Mouse (Mus musculus) gastrocnemius, postnatal 10 days (tissue): Measurements from ENCODE around the gene Ttbk2. TPM values are rescaled to one million over a fixed set of nuclear protein-coding genes. Genes with fewer than 3 reads are reported as not detected.

Experiments used
- DNase-seq: peaks from one replicate; pipeline ENCODE4 v3.0.0; 2021; ENCODE audit warnings: mixed read lengths
- long read RNA-seq, 2 experiments: library from polyadenylated mRNA; stranded (forward); transcript quantifications; one replicate each; pipeline ENCODE4 v2.0.0; 2021
- total RNA-seq, 2 experiments: library from RNA; stranded (reverse); gene quantifications; 2 replicates each; pipeline ENCODE4 v1.2.3; 2021

The Ttbk2 gene
- total RNA-seq: 10 to 100 TPM in 1 of 2 experiments, 1 to 10 TPM in 1; 8.6 to 12.5 TPM
- long read RNA-seq, experiment 1, partial matches to known transcripts: 1 of 2 reads
- long read RNA-seq, experiment 1, other reads (novel, unspliced or antisense): 1 of 2 reads
- long read RNA-seq, experiment 2, partial matches to known transcripts: 0 of 1 reads
- long read RNA-seq, experiment 2, other reads (novel, unspliced or antisense): 1 of 1 reads

DNA sequence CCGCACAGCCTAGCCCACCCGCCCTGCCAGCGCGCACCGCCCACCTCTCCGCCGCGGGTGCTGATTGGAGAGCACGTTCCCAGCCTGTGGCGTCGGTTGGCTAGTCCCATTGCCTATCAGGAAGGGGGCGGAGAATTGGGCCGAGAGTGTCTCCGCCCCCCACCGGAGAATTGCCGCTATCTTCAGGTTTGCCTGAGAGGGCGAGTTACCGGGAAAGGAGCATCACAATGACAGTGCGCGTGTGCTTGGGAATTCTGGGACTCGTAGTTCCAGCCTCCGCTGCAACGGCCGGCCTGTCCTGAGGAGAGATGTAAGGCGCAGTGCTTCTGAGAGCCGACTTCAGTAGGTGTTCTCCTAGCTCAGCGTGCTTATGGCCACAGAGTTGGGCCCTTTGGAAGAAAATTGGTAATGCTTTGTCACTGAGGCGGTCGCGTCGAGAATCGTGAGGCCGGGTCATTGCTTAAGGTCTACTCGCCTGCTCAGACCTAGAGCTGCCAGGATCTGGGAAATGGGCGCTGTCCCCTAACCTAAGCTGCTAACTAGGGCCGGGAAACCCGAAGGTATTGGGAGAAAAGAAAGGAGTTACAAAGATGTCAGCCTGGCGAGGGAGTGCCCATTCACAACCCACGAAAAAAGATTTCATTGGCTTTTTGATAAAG lies at the start of gene Ttbk2:
Ttbk2 (minus strand) TSS at position 181 of the 659 bp plus-strand sequence.
- peak; percentile 97 for DNase-seq

DNA sequence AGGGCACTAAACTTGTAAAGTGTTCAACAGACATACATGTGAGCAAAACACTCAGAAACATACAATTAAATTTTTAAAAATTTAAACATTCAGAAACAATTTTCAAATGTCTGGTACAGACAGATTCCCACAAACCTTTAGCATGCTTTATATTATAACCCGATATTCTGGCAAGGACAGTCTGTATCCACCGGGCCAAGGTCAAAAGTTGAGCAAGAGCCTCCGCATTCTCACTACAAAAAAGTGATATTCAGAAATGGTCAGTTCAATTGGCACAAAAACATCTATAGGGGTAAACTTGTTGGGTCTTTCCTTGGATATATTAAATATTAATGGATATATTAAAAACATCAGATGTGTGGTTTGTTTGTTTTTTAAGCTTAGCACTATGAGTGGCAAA lies 46.0 kb upstream of the Ttbk2 start:
- DNase-seq: no peak

DNA sequence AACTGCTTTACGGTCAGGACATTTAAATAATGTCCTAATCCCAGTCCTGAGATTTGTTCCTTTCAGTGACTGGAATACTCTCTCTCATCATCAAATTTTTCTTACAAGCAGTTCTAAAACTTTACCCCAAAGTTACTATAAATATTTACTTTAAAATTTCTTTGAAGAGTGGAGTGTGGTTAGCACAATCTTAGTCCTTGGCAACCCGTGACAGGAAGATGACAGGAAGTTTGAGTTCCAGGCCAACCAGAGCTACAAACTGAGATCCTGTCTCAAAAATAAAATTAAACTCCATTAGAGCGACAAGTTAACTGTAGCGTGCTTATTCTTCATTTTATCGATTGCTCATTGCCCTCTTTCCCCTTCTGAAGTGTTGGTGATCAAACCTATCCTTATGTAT lies 37.2 kb upstream of the Ttbk2 start:
- DNase-seq: no peak

DNA sequence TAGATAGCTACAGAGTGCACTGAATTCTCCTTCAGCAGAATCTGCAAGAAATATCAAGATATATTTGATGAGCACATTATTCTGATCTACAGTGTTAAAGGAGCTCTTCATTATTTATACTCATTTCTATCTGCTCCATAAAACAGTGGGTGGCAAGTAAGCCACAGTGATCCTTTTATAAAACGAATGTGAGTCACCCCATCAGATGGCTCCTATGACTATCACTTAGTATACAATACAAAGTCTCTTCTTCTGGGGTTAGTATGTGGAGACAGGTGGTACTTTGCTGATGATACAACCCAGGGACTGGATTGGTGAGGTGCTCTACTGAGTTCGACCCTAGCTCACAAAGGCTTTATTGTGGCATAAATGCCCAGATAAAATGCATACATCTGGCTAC lies 22.8 kb upstream of the Ttbk2 start:
- no peak for DNase-seq

DNA sequence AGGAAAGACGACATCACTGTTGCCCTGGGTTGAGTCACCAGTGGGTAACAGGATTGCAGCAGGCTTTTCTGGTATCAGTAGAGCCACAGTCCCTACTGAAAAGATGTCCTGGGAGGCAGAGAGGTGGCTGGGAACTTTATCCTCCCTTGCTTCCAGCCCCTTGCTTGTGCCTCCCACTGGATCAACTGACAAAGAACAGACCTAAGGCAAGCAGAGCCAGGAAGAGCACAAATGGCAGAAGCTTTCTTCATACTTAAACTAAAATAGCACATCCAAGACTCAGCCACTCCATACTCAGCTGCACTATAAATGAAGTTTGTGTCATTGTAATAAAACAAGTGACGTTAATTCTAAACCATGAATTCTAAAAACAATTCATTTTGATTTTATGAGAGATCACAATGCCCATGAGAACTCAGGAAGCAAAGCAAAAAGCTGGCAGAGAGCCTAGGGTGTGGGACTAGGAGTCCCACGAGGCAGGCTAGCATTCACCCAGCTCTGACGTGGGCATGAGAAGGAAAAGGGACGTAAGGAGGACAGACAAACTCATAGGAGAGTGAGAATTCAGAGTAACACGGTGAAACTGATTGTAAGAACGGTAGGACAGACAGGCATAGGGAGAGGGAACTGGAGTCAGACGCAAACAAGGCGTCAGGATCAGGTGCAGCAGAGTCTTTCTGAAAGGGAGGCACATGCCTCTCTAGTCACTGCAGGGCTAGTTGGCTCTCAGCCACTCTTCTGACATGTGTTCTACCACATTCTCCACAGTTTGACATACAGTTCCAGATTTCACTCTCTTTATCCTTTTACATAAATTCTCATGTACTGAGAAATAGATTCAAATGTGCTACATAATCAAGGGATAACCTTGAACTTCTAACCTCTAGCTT lies 21.3 kb upstream of the Ttbk2 start:
- DNase-seq: no peak

DNA sequence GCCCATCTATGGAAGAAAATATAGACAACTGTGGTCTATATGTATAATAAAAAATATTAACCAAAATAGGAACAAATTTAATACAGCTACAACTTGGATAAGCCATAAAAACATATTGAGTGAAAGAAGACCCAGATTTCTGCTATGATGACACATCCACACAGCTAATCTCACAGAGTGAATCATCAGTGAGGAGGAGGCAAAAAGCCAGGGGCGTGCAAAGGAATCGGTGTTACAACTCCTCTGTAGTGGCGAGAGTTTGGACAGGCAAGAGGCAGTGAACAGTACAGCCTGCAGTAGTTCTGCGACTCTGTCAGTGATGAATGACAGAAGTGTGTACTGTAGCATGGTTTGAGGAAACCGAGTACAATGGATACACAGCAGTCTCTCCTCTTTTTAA lies 16.9 kb upstream of the Ttbk2 start:
- no peak for DNase-seq

DNA sequence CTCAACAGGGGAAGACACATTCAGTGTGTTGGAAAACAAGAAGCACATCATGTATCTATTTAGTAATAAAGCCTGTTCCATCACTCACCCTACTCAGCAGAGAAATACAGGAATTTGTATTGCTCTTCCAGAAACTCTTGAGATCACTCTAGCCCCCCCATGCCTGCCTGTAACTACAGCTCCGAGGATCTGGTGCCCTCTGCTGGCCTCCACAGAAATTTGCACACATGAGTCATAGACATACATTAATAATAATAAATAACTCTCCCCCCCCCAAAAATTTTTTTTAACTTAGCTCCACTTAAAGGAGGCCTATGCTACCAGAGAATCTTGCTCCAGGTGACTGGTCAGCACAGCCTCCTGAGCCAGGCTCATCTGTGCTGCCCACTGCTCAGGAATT lies 16.2 kb upstream of the Ttbk2 start:
- DNase-seq: peak; percentile 29

DNA sequence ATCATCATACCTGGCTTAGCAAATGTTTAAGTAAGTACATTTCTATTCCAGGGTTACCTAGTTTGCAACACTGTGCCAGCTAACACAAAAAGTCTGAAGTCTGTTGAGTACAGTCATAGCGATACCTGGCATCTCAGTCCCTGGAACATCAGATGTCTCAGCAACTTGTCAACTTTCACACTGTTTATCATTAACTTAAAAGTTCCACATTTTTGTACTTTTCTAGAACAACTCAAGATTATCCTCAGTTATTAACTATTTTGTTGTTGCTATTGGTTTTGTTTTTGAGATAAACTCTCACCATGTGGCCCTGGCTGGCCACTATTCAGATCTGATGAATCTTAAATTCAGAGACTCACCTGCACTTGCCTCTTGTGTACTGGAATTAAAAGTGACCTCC lies 13.0 kb upstream of the Ttbk2 start:
- DNase-seq: no peak

DNA sequence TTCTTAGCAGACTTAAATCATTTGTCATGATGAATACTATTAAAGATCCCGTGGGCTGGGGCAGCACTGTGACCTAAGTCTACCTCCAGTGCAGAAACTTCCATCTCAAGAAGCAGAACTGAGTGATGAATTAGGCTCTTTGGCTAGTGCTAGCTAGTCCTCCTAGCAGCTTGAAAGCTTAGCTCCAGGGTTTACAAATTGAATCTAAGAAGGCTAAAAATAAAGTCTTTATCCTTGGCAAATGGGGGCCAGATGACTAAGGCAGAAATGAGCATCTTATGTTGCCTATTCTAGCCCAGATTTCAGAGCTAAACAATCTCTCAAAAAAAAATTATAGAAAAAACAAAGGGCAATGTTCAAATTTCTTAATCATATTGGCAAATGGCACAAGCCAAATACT lies 10.3 kb upstream of the Ttbk2 start:
- DNase-seq: no peak

DNA sequence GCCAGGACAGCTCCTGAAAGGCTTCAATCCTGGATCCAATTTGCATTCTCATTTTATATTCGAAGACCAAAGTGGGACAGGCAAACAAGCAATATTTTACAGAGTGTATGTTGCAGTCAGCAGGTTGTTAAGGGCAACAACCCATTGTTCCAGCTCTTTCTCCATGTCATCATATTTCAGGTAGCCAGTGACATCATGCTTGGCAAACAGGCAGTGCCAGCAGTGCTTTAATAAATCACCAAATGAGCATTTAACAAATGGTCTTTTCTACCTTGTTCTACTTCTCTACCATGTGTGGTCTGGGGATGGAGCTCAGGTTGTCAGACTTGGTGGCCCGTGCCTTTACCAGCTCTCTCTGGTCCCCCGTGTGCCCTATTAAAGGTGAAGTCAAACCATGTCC lies 7.7 kb upstream of the Ttbk2 start:
- DNase-seq: no peak

DNA sequence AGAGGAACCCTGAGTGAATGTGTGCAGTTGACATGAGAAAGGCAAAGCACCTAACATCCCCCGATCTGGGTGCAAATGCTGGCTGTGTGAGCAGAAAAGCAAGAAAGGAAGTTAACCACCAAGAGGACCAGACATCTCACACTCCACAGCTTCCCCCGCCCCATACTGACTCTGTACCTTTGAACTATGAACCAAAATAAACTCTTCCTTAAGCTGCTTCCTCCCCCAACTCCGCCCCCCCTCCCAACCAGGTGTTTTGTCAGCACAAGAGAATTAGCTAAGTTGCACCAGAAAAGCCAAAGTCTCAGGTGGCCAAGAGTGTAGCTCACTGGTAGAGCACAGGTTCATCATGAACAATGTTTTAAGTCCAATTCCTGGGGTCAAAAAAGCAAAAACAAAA lies 2.7 kb upstream of the Ttbk2 start:
- no peak for DNase-seq

DNA sequence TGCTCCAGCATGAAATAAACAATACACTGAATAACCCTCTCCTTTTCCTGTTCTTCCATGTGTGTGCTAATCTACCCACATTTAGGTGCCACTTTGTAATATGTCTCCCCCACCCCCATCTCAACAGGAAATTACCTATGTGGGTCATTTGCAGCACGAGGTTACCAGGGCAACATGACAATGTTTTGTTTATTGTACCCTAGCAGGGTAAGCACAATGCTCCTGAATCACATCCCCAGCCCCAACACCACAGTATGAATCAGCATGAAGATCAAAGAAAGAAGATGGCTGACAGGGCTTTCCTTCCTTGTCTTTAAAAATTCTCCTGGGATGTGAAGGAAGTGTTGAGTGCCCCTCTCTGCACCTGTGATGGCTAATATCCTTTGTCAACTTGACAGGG lies 2.2 kb upstream of the Ttbk2 start:
- DNase-seq: no peak

DNA sequence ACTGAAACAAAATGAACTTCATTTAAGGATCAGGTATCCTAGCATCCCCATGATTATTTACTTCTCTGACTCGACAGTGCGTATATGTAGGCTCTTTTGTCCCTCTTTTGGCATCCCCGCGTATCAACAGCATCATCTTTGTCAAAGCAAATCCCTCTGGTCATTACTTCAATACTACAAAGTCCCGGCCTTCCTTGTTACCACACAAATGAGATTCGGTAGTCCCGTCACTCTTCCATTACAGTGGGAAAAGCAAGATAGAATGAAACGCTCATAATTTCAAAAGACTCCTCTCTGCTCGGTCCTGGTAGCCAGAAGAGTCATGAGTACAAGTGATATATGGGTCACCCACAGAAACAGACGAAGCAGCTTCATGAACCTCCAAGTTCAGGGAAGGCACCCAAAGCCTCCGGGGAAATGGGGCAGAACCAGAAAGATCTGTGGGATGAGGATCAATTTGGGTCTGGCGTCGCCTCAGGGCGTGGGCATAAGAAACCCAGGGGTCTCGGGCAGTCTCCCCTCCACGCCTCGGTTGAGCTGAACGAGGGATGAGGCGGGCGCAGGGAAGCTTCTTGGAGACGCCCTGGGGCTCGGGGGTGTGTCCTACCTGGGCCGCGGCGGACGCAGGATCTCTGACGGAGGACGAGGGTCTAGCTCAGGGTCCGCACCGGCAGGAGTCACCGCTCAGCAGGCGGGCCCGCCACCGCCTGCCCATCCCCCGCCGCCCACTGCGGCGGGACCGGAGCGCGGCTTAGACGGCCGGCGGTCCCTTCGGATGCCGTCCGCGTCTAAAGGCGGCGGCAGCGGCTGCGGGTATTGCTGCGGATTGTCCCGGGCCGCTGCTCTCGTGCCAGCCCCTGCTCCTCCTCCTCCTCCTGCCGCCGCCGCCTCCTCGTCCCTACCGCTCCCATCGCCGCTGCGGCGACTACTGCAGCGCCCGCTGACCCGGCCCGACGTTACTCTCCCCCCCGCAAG lies 668 bp downstream of the Ttbk2 start, which contains the start of gene Cdan1:
Cdan1 (minus strand) TSS at position 680 of the 975 bp plus-strand sequence.
- peak; percentile 37 for DNase-seq

DNA sequence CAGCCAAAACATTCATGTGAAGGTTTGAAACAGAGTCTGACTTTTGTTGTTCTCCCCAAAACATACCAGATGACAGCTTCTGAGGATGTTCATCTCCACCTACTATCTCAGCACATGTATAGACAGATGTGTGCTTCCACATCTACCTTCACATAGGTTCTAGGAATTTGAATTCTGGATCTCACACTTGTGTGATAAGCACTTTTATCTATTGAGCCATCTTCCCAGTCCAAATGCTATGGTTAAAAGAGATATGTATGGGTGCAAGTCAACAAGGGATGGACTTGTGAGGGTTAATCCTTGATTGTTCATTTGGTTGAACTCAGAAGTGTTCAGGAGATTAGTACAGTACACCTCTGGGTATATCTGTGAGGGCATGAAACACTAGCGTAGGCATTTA lies 5.1 kb downstream of the Ttbk2 start:
- no peak for DNase-seq

DNA sequence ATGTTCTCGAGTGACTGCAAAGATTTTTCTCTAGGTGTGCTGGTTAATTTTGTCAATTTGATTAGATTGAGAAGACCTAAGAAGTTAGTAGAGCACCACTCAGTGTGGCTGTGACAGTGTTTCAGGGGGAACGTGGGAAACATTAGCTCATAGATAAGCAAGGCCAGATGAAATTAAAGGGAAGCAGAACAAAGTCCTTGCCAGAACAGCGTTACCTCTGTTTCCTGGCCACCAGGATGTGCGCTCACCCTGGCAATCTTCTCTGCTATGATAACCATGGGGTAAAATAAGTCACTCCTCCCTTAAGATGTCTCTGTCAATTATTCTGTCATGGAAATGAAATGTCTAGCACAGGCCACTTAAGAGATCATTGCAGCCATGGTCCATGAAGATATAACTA lies 6.4 kb downstream of the Ttbk2 start:
- no peak for DNase-seq

DNA sequence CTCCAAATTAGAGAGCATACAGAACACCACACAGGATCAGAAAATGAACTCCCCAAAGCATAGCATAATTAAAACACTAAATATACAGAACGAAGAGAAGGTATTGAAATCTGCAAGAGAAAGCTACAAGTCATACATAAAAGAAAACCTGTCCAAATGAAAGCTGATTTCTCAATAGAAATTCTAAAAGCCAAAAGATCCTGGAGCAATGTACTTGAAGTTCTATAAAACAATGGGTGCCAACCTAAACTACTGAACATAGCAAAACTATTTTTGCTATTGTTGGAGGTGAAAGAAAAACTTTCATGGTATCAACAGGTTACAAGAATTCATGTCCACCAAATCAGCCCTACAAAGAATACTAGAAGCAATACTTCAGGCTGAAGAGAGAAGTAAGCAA lies 9.2 kb downstream of the Ttbk2 start:
- DNase-seq: no peak

DNA sequence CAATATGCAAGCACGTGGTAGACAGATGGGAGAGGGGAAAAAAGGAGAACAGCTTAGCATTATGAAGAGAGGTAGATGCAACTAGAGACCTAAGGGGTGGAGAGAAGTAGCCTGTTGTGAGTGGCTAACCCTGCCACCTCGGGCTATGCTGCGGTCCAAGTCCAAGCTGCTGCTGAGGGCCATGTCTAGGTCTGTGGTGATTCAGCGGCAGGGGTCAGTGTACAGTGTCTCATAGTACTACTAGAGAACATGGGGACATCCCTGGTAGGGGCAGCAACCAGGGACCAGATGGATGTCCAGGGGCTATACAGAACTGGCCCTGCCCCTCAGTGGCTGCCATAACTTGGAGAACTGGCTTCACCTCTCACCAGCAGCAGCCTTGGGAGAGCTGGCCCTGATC lies 15.2 kb downstream of the Ttbk2 start:
- DNase-seq: no peak

DNA sequence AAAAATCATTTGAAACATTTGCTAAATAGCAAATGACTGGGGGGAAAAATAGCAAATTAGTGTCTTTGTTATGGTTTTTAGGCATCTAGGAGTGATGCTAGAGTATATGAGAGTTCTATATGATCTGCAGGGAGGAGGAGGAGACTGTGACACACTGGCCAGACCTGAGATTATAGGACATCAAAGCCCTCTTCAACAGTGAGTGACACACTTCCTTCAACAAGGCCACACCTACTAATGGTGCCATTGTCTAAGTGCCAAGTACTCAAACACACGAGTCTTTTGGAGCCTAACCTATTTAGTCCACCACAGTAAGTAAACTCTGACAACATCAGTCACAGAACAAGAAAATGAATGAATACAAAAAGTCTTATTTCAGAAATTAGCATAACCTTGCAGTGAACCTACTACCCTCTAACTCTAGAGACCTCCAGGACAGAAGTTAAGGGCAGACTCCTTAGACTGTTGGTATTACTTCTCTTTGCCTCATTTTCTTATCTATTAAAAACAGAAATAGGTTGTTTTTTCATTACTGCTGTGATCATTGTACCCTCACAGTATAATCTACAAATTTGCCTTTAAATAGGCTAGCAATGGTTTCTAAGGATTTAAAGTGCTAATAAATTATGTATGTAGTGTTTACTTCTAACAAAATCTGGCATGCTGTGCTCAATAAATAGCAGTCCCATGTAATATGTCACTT lies 23.3 kb downstream of the Ttbk2 start:
- no peak for DNase-seq

DNA sequence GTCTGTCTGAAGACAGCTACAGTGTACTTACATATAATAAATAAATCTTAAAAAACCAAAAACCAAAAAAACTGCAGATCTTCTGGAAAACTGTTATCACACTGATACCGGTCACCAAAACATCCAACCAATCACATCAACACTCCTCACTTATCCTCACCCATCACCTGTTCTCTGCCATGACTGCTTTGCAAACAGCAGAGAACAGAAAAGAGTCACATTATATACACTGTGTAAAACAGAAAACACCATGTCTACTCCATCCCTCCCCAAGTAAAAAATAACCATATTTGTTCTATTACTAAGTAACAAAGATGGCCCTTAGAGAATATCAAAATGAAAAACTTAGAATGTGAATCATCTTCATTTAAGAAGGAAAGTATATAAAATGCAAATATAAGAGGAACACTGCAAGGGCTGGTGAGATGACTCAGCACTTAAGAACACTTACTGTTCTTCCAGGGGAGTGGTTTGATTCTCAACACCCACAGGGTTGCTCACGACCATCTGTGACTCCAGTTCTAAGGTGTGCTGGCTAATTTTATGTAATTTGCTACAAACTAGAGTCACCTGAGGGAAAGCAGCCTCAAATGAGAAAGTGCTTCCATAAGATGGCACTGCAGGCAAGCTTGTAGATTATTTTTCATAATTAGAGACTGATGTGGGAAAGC lies 80.0 kb downstream of the Ttbk2 start:
- DNase-seq: no peak

DNA sequence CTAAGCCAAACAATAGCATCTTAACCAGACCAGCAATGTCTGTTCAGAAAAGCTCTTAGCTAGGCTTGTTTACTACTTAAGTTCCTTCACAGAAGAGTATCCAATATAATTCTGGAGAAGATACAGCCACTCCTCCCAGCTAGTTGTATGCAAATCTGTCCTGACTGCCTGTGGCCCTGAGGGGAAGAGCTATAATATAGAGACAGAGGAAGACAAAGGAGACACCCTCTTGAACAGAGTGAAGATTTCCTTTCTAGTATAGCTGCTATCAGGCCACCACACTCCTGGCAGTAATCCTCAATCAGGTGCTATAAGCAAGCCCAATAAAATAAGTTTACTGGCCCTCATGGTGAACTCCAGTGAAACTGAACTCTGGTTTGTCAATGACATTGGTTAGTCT lies 88.5 kb downstream of the Ttbk2 start:
- no peak for DNase-seq

DNA sequence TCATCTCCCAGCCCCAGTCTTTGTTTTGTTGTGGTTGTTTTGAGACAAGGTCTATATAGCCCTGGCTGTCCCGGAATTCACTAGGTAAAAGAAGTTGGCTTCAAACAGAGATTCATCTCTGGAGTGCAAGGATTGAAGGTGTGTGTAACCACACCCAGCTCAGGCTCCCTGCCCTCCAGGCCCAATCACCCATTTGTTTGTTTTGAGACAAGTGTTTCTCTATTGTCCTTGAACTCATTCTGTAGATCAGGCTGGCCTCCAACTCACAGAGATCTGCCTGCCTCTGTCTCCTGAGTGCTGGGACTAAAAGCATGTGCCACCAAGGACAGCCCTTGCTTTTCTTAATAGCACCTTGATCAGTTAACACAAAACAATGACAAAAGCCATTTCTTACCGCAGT lies 102.4 kb downstream of the Ttbk2 start:
- DNase-seq: no peak
